Mouse (Mus musculus) layer of hippocampus, adult 18-20 months (tissue): ENCODE data around the gene Stard10. TPM values are rescaled to one million over a fixed set of nuclear protein-coding genes. Genes with fewer than 3 reads are reported as not detected.

Source experiments
- DNase-seq, 2 experiments: peaks; one replicate each; pipeline ENCODE4 v3.0.0; 2022; ENCODE audit warnings: low spot score in 2 of 2
- total RNA-seq, 2 experiments: library from RNA; stranded (reverse); gene quantifications; 2 replicates each; pipeline ENCODE4 v1.2.3; 2021

Gene Stard10
- total RNA-seq, 2 experiments from 2014 or later, result 26.2 to 29.7 TPM

GRCm38 (mm10) chr7:101301881-101302456, 14.9 kb upstream of the Stard10 start, which contains the start of gene Atg16l2:
Gene Atg16l2 (minus strand): TSS chr7:101302251.
- peak; percentile 86 to 90 for DNase-seq

- DNase-seq, result no peak
These were observed 14.2 kb upstream of the Stard10 start for GRCm38 (mm10) chr7:101302691-101303090.

GRCm38 (mm10) chr7:101306841-101307240, 10.0 kb upstream of the Stard10 start:
- DNase-seq, result no peak

- DNase-seq, result no peak
These were observed 6.9 kb upstream of the Stard10 start for GRCm38 (mm10) chr7:101309985-101310326.

- DNase-seq, result peak; percentile 96 to 99
These were observed 6.4 kb upstream of the Stard10 start for GRCm38 (mm10) chr7:101310327-101311028.

GRCm38 (mm10) chr7:101311061-101311460, 5.8 kb upstream of the Stard10 start:
- DNase-seq, result no peak

- no peak for DNase-seq
These were observed 3.9 kb upstream of the Stard10 start for GRCm38 (mm10) chr7:101313033-101313432.

- peak; percentile 28 to 36 for DNase-seq
These were observed 2.5 kb upstream of the Stard10 start for GRCm38 (mm10) chr7:101314396-101314795.

GRCm38 (mm10) chr7:101315699-101316098, 1.2 kb upstream of the Stard10 start:
- DNase-seq, result no peak

GRCm38 (mm10) chr7:101316591-101317001, 290 bp upstream of the Stard10 start:
- DNase-seq, result no peak

GRCm38 (mm10) chr7:101318848-101319247, 2.0 kb downstream of the Stard10 start:
- no peak for DNase-seq

GRCm38 (mm10) chr7:101319796-101320195, 2.9 kb downstream of the Stard10 start:
- no peak for DNase-seq

- DNase-seq, result no peak
These were observed 3.7 kb downstream of the Stard10 start for GRCm38 (mm10) chr7:101320399-101321217.

GRCm38 (mm10) chr7:101321218-101321827, 4.4 kb downstream of the Stard10 start:
- no peak for DNase-seq

- DNase-seq, result no peak
These were observed 6.3 kb downstream of the Stard10 start for GRCm38 (mm10) chr7:101323141-101323594.

GRCm38 (mm10) chr7:101324142-101324962, 7.5 kb downstream of the Stard10 start:
- DNase-seq, result no peak

GRCm38 (mm10) chr7:101326006-101326405, 9.1 kb downstream of the Stard10 start:
- no peak for DNase-seq

GRCm38 (mm10) chr7:101327263-101327662, 10.4 kb downstream of the Stard10 start:
- no peak for DNase-seq

- DNase-seq, result no peak
These were observed 10.9 kb downstream of the Stard10 start for GRCm38 (mm10) chr7:101327786-101328185.

- peak; percentile 70 to 87 for DNase-seq
These were observed 11.8 kb downstream of the Stard10 start for GRCm38 (mm10) chr7:101328621-101329158.
